Mouse (Mus musculus) limb, embryonic 15.5 days (tissue): ENCODE results near the gene Lrrc42. TPM values are rescaled to one million over a fixed set of nuclear protein-coding genes. Genes with fewer than 3 reads are reported as not detected.
A peak's percentile ranks its signal among the peaks of the same experiment; 100 is the strongest.

Experiments
- ATAC-seq: fragments of 200-750 bp; cut with Nextera tagmentation; 2 replicates; pipeline ENCODE4 v1.8.0; 2017; ENCODE audit warnings: low read depth, moderate TSS enrichment; ENCODE audit not compliant: insufficient number of reproducible peaks, low FRiP score, low TSS enrichment
- H3K27ac ChIP-seq: fragments of 300-500 bp; sonication (generic); 2 replicates; pipeline ENCODE4 v1.5.1; 2015; ENCODE audit warnings: moderate library complexity, mild to moderate bottlenecking, inconsistent platforms
- H3K27me3 ChIP-seq: fragments of 300-500 bp; sonication (generic); 2 replicates; pipeline ENCODE4 v1.6.1; 2015; ENCODE audit warnings: inconsistent platforms
- H3K36me3 ChIP-seq: fragments of 300-500 bp; sonication (generic); 2 replicates; pipeline ENCODE4 v1.6.1; 2015; ENCODE audit warnings: inconsistent platforms
- H3K4me1 ChIP-seq: fragments of 300-500 bp; sonication (generic); 2 replicates; pipeline ENCODE4 v1.6.1; 2015; ENCODE audit warnings: inconsistent platforms
- H3K4me2 ChIP-seq: fragments of 300-500 bp; sonication (generic); 2 replicates; pipeline ENCODE4 v1.6.1; 2015; ENCODE audit warnings: mild to moderate bottlenecking, inconsistent platforms
- H3K4me3 ChIP-seq: fragments of 300-500 bp; sonication (generic); 2 replicates; pipeline ENCODE4 v1.5.1; 2015; ENCODE audit warnings: mild to moderate bottlenecking, inconsistent platforms
- H3K9ac ChIP-seq: fragments of 300-500 bp; sonication (generic); 2 replicates; pipeline ENCODE4 v1.6.1; 2015; ENCODE audit warnings: inconsistent platforms
- H3K9me3 ChIP-seq: fragments of 300-500 bp; sonication (generic); 2 replicates; pipeline ENCODE4 v1.6.1; 2016; ENCODE audit warnings: inconsistent platforms
- WGBS: fragments of 180-500 bp; shearing (Covaris S2); methylation state at CpG from one replicate; pipeline ENCODE4 v1.1.7; 2015; 5-methylcytosine and 5-hydroxymethylcytosine counted together
- polyA plus RNA-seq: library from polyadenylated mRNA; unstranded; fragments of >200 nt; fragmentation: Nextera tagmentation; extraction: Ambion mirVana; gene quantifications from 2 replicates; pipeline ENCODE4 v1.2.1, GENCODE M21; 2015

The Lrrc42 gene
- 75.6 and 77.7 TPM in 2 replicates for polyA plus RNA-seq

GRCm38 (mm10) chr4:107253125-107254091 lies at the start of gene Lrrc42, which contains the start of gene Hspb11:
Lrrc42 (minus strand) TSS chr4:107253532.
Hspb11 (plus strand) TSS chr4:107253593.
- no peaks in the 10 kb centered on the region for H3K27me3 ChIP-seq
- peak within 1 kb of the TSS; percentile 61 for H3K4me2 ChIP-seq
- no peaks in the 10 kb centered on the region for H3K9me3 ChIP-seq
- no peaks in the 10 kb centered on the region for H3K36me3 ChIP-seq
- under 1% methylated on average over 90 of the region's 101 CpGs for WGBS
- H3K9ac ChIP-seq, result peak within 1 kb of the TSS; percentile 85
- ATAC-seq, result peak; percentile 97
- H3K4me3 ChIP-seq, result peak within 1 kb of the TSS; percentile 88
- peak within 1 kb of the TSS; percentile 90 for H3K27ac ChIP-seq
- peaks cover 29% of the 10 kb centered on the region for H3K4me1 ChIP-seq

DNA sequence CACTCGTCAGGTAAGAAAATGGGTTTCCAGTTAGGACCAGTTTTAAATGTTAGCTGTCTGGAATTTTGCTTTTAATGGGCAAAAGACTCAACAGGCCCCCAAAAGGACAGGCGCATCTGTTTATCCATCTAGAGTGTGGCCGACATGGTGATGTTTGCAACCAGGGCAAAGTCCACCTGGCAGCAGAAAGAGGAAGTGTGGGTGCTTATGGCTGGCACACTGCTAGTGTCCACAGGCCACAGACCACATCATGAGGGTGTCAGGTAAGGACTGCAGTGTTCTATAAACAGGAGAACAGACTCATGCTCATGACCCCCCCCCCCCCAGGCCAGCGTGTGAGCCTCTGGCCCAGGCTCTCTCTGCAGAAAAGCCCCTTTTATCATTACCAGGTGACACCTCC lies 49.5 kb upstream of the Lrrc42 start:
- Histone ChIP-seq H3K27me3 (no peaks in the 10 kb centered on the region), H3K9me3 (no peaks in the 10 kb centered on the region), H3K9ac (no peak overlapping the region), H3K4me1 (peaks cover 12% of the 10 kb centered on the region), H3K4me2 (no peak overlapping the region), H3K4me3 (no peak overlapping the region), H3K27ac (no peak overlapping the region), H3K36me3 (no peaks in the 10 kb centered on the region)
- ATAC-seq, result no peak
- WGBS, result 71% methylated on average over 4 of the region's 4 CpGs

GRCm38 (mm10) chr4:107302221-107302620 lies 48.9 kb upstream of the Lrrc42 start:
- Histone ChIP-seq H3K36me3 (no peaks in the 10 kb centered on the region), H3K4me2 (no peak overlapping the region), H3K4me3 (no peak overlapping the region), H3K9ac (no peak overlapping the region), H3K4me1 (peaks cover 12% of the 10 kb centered on the region), H3K9me3 (no peaks in the 10 kb centered on the region), H3K27me3 (no peaks in the 10 kb centered on the region), H3K27ac (no peak overlapping the region)
- 84% methylated on average over 9 of the region's 9 CpGs for whole genome bisulfite sequencing
- no peak for ATAC-seq

- H3K4me2 ChIP-seq, result no peak overlapping the region
- H3K27me3 ChIP-seq, result no peaks in the 10 kb centered on the region
- H3K27ac ChIP-seq, result no peak overlapping the region
- H3K36me3 ChIP-seq, result no peaks in the 10 kb centered on the region
- ATAC-seq, result no peak; the same call in 1 of the 2 replicates
- H3K4me3 ChIP-seq, result no peak overlapping the region
- H3K4me1 ChIP-seq, result peaks cover 7% of the 10 kb centered on the region; the same call in 1 of the 2 replicates
- no peaks in the 10 kb centered on the region for H3K9me3 ChIP-seq
- WGBS, result 94% methylated on average over 1 of the region's 1 CpGs
- H3K9ac ChIP-seq, result no peak overlapping the region
Measured at GRCm38 (mm10) chr4:107300902-107301555, 47.7 kb upstream of the Lrrc42 start.

DNA sequence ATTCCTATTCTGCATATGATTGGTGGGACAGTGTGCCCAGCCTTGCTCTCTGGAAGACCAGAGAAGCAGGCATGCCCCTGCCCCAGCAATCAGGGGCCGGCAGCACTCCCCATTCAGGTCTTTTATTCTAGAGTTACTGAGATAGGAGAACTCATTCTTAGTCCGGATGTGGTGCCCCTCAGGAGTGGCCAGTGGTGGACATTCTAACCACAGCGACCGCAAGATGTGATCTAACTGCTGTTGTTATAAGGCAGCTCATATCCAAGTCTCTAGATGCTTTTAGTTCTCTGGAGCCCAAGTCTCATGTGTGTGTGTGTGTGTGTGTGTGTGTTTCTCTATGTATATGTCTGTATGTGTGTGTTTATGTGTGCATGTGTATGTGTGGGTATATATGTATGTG lies 47.0 kb upstream of the Lrrc42 start:
- Histone ChIP-seq H3K27me3 (no peaks in the 10 kb centered on the region), H3K36me3 (no peaks in the 10 kb centered on the region), H3K4me1 (0 out of 2 replicates have a peak, but pooled peaks cover 4% of the 10 kb centered on the region), H3K4me2 (no peak overlapping the region), H3K9me3 (no peaks in the 10 kb centered on the region), H3K27ac (no peak overlapping the region), H3K4me3 (no peak overlapping the region), H3K9ac (no peak overlapping the region)
- ATAC-seq, result no peak
- WGBS, result 81% methylated on average over 4 of the region's 4 CpGs

GRCm38 (mm10) chr4:107299779-107300340 lies 46.5 kb upstream of the Lrrc42 start:
- Histone ChIP-seq H3K4me1 (0 out of 2 replicates have a peak, but pooled peaks cover 4% of the 10 kb centered on the region), H3K36me3 (no peaks in the 10 kb centered on the region), H3K27ac (no peak overlapping the region), H3K9ac (no peak overlapping the region), H3K27me3 (no peaks in the 10 kb centered on the region), H3K4me2 (no peak overlapping the region), H3K9me3 (no peaks in the 10 kb centered on the region), H3K4me3 (no peak overlapping the region)
- no peak for ATAC-seq
- WGBS, result 76% methylated on average over 7 of the region's 7 CpGs

GRCm38 (mm10) chr4:107298071-107298606 lies 44.8 kb upstream of the Lrrc42 start:
- H3K27me3 ChIP-seq, result no peaks in the 10 kb centered on the region
- H3K4me1 ChIP-seq, result 0 out of 2 replicates have a peak, but pooled peaks cover 4% of the 10 kb centered on the region
- no peak overlapping the region for H3K4me3 ChIP-seq
- H3K9ac ChIP-seq, result no peak overlapping the region
- H3K36me3 ChIP-seq, result no peaks in the 10 kb centered on the region
- H3K27ac ChIP-seq, result no peak overlapping the region
- no peak for ATAC-seq
- H3K9me3 ChIP-seq, result no peaks in the 10 kb centered on the region
- 68% methylated on average over 8 of the region's 8 CpGs for WGBS
- no peak overlapping the region for H3K4me2 ChIP-seq

DNA sequence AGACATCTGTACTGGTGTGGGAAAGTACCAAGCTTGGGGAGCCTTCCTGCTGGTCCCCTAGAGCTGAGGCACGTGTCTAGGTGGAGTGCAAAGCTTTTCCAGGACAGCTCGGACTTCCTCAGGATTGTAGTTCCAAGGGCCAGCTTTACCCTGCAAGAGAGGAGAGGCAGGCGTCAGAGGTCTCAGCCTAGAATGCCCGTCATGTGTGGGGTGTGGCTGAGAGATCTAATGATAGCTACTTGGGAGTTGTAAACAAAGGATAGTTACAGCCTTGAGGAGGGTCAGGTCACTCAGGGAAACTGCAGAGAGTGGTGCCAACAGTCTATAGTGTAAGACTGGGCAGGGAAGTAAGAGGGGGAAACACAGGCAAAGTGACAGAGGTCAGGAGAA lies 38.9 kb upstream of the Lrrc42 start:
- no peaks in the 10 kb centered on the region for H3K36me3 ChIP-seq
- no peaks in the 10 kb centered on the region for H3K9me3 ChIP-seq
- no peak overlapping the region for H3K4me2 ChIP-seq
- H3K9ac ChIP-seq, result no peak overlapping the region
- no peaks in the 10 kb centered on the region for H3K27me3 ChIP-seq
- 38% methylated on average over 4 of the region's 4 CpGs for WGBS
- no peak for ATAC-seq
- H3K27ac ChIP-seq, result no peak overlapping the region
- no peaks in the 10 kb centered on the region for H3K4me1 ChIP-seq
- no peak overlapping the region for H3K4me3 ChIP-seq

DNA sequence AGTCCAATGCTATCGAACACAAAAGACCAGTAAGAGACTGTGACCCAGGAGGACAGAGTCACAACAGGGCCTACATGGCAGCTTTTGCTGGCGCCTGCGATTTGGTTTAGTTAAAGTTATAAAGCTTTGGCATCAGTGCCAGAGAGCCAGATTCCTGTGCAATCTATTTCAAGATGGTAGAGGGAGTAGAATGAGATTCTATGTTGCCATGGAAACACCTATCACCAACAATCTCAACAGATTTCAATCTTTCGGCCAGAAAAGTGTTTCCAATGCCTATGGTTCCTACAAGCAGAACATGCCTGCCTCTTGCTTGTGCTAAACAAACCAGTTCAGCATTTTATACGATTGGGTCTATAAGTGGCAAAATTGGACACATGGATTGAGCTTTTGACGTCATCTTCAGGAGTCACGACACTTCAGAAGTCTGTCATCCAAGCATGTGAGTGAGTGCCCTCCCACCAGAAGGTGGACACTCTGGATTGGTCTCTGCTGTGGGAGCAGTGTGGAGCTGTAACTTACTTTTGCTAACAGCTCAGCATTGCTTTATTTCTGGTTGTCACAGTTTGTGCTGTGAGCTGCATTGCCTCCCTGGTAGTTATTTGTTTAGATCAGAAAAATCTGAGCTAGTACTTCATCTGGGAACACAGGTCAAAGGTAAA lies 38.4 kb upstream of the Lrrc42 start:
- no peaks in the 10 kb centered on the region for H3K9me3 ChIP-seq
- no peaks in the 10 kb centered on the region for H3K4me1 ChIP-seq
- no peaks in the 10 kb centered on the region for H3K27me3 ChIP-seq
- no peak for ATAC-seq
- 83% methylated on average over 7 of the region's 7 CpGs for WGBS
- no peaks in the 10 kb centered on the region for H3K36me3 ChIP-seq
- no peak overlapping the region for H3K4me3 ChIP-seq
- no peak overlapping the region for H3K27ac ChIP-seq
- H3K9ac ChIP-seq, result no peak overlapping the region
- no peak overlapping the region for H3K4me2 ChIP-seq

DNA sequence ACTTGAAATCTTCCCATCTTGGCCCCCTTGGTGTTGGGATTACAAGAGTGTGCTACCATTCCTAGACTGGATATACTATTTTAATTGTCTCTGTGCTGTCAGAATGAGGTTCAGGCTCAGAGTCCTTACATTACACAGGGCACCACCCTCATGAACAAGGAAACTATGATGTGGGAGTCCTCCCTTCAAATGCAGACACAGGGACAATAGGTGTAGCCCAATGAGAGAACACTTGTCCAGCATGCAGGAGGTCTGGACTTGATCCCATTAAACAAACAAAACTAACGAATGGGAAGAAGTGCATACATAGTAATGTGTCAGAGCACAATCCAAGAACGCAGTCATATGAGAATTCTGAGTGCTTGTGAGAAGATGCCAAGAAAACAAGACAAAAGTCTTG lies 34.2 kb upstream of the Lrrc42 start:
- ATAC-seq, result no peak
- Histone ChIP-seq H3K27me3 (no peaks in the 10 kb centered on the region), H3K9me3 (no peaks in the 10 kb centered on the region), H3K4me3 (no peak overlapping the region), H3K4me1 (no peaks in the 10 kb centered on the region), H3K4me2 (no peak overlapping the region), H3K27ac (no peak overlapping the region), H3K36me3 (no peaks in the 10 kb centered on the region), H3K9ac (no peak overlapping the region)
- 86% methylated on average over 2 of the region's 2 CpGs for whole genome bisulfite sequencing

DNA sequence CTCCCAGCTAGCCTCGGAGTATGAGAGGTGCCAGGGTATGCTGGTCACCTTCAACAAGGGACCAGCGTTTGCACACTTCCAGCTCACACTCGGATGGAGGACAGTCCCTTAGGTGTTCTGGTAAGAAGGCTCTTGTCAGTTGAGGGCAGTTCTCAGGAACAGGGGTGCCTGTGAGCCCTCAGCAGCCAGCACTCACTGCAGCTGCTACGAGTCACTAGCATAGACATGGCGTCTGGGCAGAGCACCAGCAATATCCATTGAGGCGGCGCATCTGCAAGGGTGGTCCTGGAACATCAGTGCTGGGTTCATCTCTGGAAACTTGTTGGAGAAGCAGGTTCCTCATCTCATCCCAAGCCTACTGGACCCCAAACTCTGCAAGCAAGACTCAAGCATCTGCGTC lies 33.1 kb upstream of the Lrrc42 start:
- Histone ChIP-seq H3K27me3 (no peaks in the 10 kb centered on the region), H3K4me2 (no peak overlapping the region), H3K4me3 (no peak overlapping the region), H3K4me1 (no peaks in the 10 kb centered on the region), H3K9ac (no peak overlapping the region), H3K27ac (no peak overlapping the region), H3K9me3 (no peaks in the 10 kb centered on the region), H3K36me3 (no peaks in the 10 kb centered on the region)
- ATAC-seq, result no peak
- WGBS, result 89% methylated on average over 8 of the region's 8 CpGs
